Mouse (Mus musculus): ENCODE measurements around the gene Krt31. TPM values are rescaled to one million over a fixed set of nuclear protein-coding genes. Genes with fewer than 3 reads are reported as not detected.

Gene Krt31
- not detected for total RNA-seq (2023)

GRCm38 (mm10) chr11:100050451-100050850 lies at the start of gene Krt31:
Gene Krt31, minus strand, starts transcription at chr11:100050551.

GRCm38 (mm10) chr11:100096141-100096540 lies 45.8 kb upstream of the Krt31 start, which contains the start of gene Krt35:
Gene Krt35, minus strand, starts transcription at chr11:100096241.

GRCm38 (mm10) chr11:100087861-100088260 lies 37.5 kb upstream of the Krt31 start, which contains the start of gene Krt32:
Gene Krt32, minus strand, starts transcription at chr11:100088226.

GRCm38 (mm10) chr11:100041454-100041853 lies 8.9 kb downstream of the Krt31 start, which contains the start of gene Krt34:
Gene Krt34, minus strand, starts transcription at chr11:100041554.

GRCm38 (mm10) chr11:100029768-100030167 lies 20.6 kb downstream of the Krt31 start, which contains the start of gene Krt33b:
Gene Krt33b, minus strand, starts transcription at chr11:100029868.

GRCm38 (mm10) chr11:100016112-100016511 lies 34.2 kb downstream of the Krt31 start, which contains the start of gene Krt33a:
Gene Krt33a, minus strand, starts transcription at chr11:100016212.

Other genes with a start within 250 kb of the Krt31 start
- gene Gm11554, start 246.1 kb downstream of the Krt31 start, total RNA-seq (2023): not detected
- not detected for gene Krtap4-13, start 240.7 kb downstream of the Krt31 start, total RNA-seq (2023)
- gene Gm11564, start 234.9 kb downstream of the Krt31 start, total RNA-seq (2023): not detected
- not detected for gene 2300003K06Rik, start 212.5 kb downstream of the Krt31 start, total RNA-seq (2023)
- gene Krtap4-16, start 198.9 kb downstream of the Krt31 start, total RNA-seq (2023): not detected
- not detected for gene Gm11568, start 192.6 kb downstream of the Krt31 start, total RNA-seq (2023)
- gene Gm11559, start 186.1 kb downstream of the Krt31 start, total RNA-seq (2023): not detected
- gene Krtap9-1, start 177.2 kb downstream of the Krt31 start, total RNA-seq (2023): not detected
- not detected for gene Gm11567, start 171.4 kb downstream of the Krt31 start, total RNA-seq (2023)
- gene Krtap31-1, start 142.6 kb downstream of the Krt31 start, total RNA-seq (2023): not detected
- gene Gm11565, start 135.8 kb downstream of the Krt31 start, total RNA-seq (2023): not detected
- gene Krtap31-2, start 114.3 kb downstream of the Krt31 start, total RNA-seq (2023): not detected
- gene Krtap9-5, start 102.1 kb downstream of the Krt31 start, total RNA-seq (2023): not detected
- gene Krtap29-1, start 71.5 kb downstream of the Krt31 start, total RNA-seq (2023): not detected
- gene Krtap16-1, start 64.0 kb downstream of the Krt31 start, total RNA-seq (2023): not detected
- gene Krtap17-1, start 56.6 kb downstream of the Krt31 start, total RNA-seq (2023): not detected
- not detected for gene Krt33a, start 34.3 kb downstream of the Krt31 start, total RNA-seq (2023)
- gene Krt33b, start 20.7 kb downstream of the Krt31 start, total RNA-seq (2023): not detected
- not detected for gene Krt34, start 9.0 kb downstream of the Krt31 start, total RNA-seq (2023)
- not detected for gene Krt32, start 37.7 kb upstream of the Krt31 start, total RNA-seq (2023)
- gene Krt35, start 45.7 kb upstream of the Krt31 start, total RNA-seq (2023): not detected
- gene Krt36, start 55.1 kb upstream of the Krt31 start, total RNA-seq (2023): not detected
- not detected for gene Krt13, start 71.0 kb upstream of the Krt31 start, total RNA-seq (2023)
- gene Krt15, start 85.4 kb upstream of the Krt31 start, total RNA-seq (2023): not detected
- gene Krt19, start 98.1 kb upstream of the Krt31 start, total RNA-seq (2023): not detected
- gene Krt9, start 142.7 kb upstream of the Krt31 start, total RNA-seq (2023): not detected
- gene Krt14, start 157.0 kb upstream of the Krt31 start, total RNA-seq (2023): not detected
- not detected for gene Krt16, start 198.4 kb upstream of the Krt31 start, total RNA-seq (2023)
- gene Krt17, start 210.5 kb upstream of the Krt31 start, total RNA-seq (2023): not detected
- gene Krt42, start 219.3 kb upstream of the Krt31 start, total RNA-seq (2023): not detected

Measured in T-cell, adult 66 days (primary cell).